Mouse (Mus musculus) hindbrain, embryonic 11.5 days (tissue): ENCODE data around the gene Hs6st3. TPM values are rescaled to one million over a fixed set of nuclear protein-coding genes. Genes with fewer than 3 reads are reported as not detected.

ENCODE experiments used
- ATAC-seq: fragments of 200-750 bp; cut with Nextera tagmentation; 2 replicates; pipeline ENCODE4 v1.8.0; 2017; ENCODE audit warnings: mild to moderate bottlenecking, moderate TSS enrichment, moderate library complexity; ENCODE audit not compliant: low FRiP score
- DNase-seq: peaks from one replicate; pipeline ENCODE4 v3.0.0-alpha.2; 2015; ENCODE audit warnings: low spot score
- H3K27ac ChIP-seq: fragments of 300-500 bp; sonication (generic); 2 replicates; pipeline ENCODE4 v1.5.1; 2014; ENCODE audit warnings: mild to moderate bottlenecking, low read depth, low read length
- H3K27me3 ChIP-seq: fragments of 300-500 bp; sonication (generic); 2 replicates; pipeline ENCODE4 v1.6.1; 2014; ENCODE audit warnings: mild to moderate bottlenecking, low read length, moderate library complexity, mixed read lengths; ENCODE audit not compliant: control insufficient read depth, insufficient read depth
- H3K36me3 ChIP-seq: fragments of 300-500 bp; sonication (generic); 2 replicates; pipeline ENCODE4 v1.6.1; 2014; ENCODE audit warnings: mild to moderate bottlenecking, low read length, moderate library complexity, mixed read lengths; ENCODE audit not compliant: control insufficient read depth, insufficient read depth
- H3K4me1 ChIP-seq: fragments of 300-500 bp; sonication (generic); replicated peaks from 2 replicates; pipeline ENCODE4 v1.6.1; 2014; ENCODE audit warnings: low read length, mixed read lengths; ENCODE audit not compliant: control insufficient read depth, insufficient read depth
- H3K4me2 ChIP-seq: fragments of 300-500 bp; sonication (generic); replicated peaks from 2 replicates; pipeline ENCODE4 v1.6.1; 2014; ENCODE audit warnings: mild to moderate bottlenecking, low read depth, low read length
- H3K4me3 ChIP-seq: fragments of 300-500 bp; sonication (generic); 2 replicates; pipeline ENCODE4 v1.5.1; 2014; ENCODE audit warnings: low read depth, low read length
- H3K9ac ChIP-seq: fragments of 300-500 bp; sonication (generic); 2 replicates; pipeline ENCODE4 v1.6.1; 2014; ENCODE audit warnings: low read depth, low read length
- H3K9me3 ChIP-seq: fragments of 300-500 bp; sonication (generic); 2 replicates; pipeline ENCODE4 v1.6.1; 2016; ENCODE audit warnings: low read length; ENCODE audit not compliant: control insufficient read depth
- WGBS: fragments of 180-500 bp; shearing (Covaris S2); extraction: QIAGEN DNeasy Blood & Tissue Kit; methylation state at CpG from one replicate; pipeline ENCODE4 v1.1.7; 2014; 5-methylcytosine and 5-hydroxymethylcytosine counted together
- polyA plus RNA-seq: library from polyadenylated mRNA; unstranded; fragments of >200 nt; fragmentation: Nextera tagmentation; extraction: Ambion mirVana; gene quantifications from 2 replicates; pipeline ENCODE4 v1.2.1, GENCODE M21; 2014

The Hs6st3 gene
- polyA plus RNA-seq, 1 experiment from 2014 or later = 0.57 TPM

DNA sequence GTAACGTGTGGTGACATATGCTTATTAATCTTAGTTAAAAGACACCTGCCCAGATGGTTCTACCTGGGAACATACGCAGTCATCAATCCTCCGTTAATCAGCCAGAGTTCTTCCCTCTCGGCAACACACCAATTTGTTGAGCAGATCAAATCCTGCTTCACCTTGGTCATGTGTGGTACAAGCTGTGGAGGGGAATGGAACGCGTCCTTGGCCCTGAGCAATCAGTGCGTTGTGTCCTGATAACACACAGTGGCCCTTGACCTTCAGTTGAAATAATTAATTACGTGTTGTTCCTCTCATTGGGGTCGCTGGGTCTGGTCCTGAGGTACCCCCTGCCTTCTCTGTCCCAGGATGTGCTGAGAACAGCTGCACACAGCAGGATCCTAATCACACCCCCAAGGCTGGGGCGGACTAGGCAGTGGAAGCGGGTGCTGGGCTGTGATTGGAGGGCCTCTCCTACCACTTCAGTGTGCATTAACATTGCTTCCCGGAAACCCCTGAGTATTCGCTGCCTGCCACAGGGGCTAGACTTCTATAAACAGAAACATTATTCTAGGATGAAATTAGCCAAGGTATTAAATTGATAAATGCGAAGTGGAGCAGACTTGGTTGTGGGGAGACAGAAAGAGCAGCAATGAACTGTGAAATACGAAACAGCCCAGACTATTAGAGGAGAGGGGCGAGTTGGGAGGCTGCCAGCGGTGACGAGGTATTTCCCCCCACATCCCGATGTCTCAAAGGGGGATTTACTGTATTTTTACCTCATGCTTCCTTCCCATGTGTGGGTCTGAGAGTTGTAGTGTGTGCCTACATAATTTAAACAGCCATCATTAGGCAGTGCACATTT lies 693.2 kb downstream of the Hs6st3 start:
- H3K9me3 ChIP-seq = no peaks in the 10 kb centered on the region
- H3K4me1 ChIP-seq = no peaks in the 10 kb centered on the region
- no peak overlapping the region for H3K9ac ChIP-seq
- DNase-seq (peak; percentile 25), ATAC-seq (peak; percentile 88)
- H3K27me3 ChIP-seq = no peaks in the 10 kb centered on the region
- no peak overlapping the region for H3K4me3 ChIP-seq
- H3K36me3 ChIP-seq = no peaks in the 10 kb centered on the region
- no peak overlapping the region for H3K27ac ChIP-seq
- no peak overlapping the region for H3K4me2 ChIP-seq
- WGBS = 43% methylated on average over 19 of the region's 19 CpGs

DNA sequence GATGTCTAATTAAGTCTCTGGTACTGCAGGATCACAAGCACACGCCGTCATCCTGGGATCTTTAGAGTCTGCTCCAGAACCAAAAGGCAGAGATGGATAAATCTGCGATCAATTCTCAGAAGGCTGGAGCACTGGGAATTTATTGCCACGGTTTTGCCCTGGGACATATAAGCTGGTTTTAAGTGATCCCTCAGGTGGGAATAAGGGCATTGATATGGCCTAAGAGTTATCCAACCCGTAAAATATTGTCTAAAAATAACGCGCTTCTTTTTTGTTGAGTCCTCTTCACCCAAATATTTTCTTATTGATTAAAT lies 693.8 kb downstream of the Hs6st3 start:
- no peak overlapping the region for H3K9ac ChIP-seq
- no peak overlapping the region for H3K4me2 ChIP-seq
- no peak overlapping the region for H3K27ac ChIP-seq
- H3K27me3 ChIP-seq = no peaks in the 10 kb centered on the region
- H3K4me1 ChIP-seq = no peaks in the 10 kb centered on the region
- H3K36me3 ChIP-seq = no peaks in the 10 kb centered on the region
- WGBS = 76% methylated on average over 7 of the region's 7 CpGs
- ATAC-seq (no peak), DNase-seq (no peak)
- H3K9me3 ChIP-seq = no peaks in the 10 kb centered on the region
- H3K4me3 ChIP-seq = no peak overlapping the region

DNA sequence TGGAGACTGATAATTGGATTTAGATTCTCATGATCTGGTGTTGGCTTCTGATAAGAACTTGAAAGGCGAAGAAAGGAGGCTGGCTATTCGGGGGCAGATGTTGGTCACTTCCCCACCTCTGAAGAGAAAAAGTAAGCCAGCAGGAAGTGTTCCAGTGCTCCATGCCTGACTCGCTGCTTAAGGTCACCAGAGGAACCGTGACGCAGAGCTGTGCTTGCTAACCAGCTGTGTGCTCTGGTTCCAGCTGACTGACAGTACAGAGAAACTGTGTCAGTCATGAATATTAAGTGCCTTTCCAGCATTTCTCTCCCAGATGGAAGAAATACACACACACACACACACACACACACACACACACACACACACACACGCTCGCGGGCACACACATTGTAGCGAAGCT lies 694.8 kb downstream of the Hs6st3 start:
- Histone ChIP-seq H3K4me2 (no peak overlapping the region), H3K9me3 (no peaks in the 10 kb centered on the region), H3K4me1 (no peaks in the 10 kb centered on the region), H3K9ac (no peak overlapping the region), H3K4me3 (no peak overlapping the region), H3K27me3 (no peaks in the 10 kb centered on the region), H3K27ac (no peak overlapping the region), H3K36me3 (no peaks in the 10 kb centered on the region)
- DNase-seq (no peak), ATAC-seq (peak; percentile 70)
- WGBS = 52% methylated on average over 9 of the region's 9 CpGs

DNA sequence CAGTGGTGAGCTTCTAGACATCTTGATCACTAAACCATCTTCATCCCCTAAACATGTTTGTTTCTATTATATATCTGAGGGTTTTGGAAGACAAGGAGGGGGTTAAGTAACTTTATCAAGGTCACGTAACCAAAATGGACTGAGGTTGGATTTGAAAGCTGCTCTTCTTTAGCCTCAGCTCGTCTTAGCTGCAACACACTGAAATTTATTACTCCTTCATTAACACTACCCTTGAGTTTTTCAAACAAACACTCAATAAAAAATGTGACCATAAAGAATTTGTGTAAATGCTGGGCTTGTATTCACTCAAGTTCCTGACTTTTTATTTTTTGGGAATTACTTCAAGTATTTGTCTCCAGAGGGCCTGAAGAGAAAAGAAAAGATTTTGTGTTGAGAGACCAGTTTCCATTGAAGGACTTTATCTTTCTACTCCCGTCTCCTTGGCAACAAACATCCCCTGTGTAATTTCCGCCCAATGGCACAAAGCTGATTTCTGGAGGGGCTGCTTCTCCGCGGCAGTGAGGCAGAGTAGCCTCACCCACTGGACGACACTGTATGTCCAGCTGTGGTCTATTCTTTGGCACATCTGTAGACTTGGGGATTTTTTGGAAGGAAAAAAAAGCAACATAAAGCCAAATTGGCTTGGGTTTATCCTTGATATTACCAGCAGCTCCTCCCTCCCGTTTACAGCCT lies 696.0 kb downstream of the Hs6st3 start:
- 55% methylated on average over 8 of the region's 8 CpGs for WGBS
- no peaks in the 10 kb centered on the region for H3K36me3 ChIP-seq
- no peaks in the 10 kb centered on the region for H3K9me3 ChIP-seq
- no peak overlapping the region for H3K4me2 ChIP-seq
- ATAC-seq = no peak
- no peak for DNase-seq
- H3K27me3 ChIP-seq = no peaks in the 10 kb centered on the region
- H3K9ac ChIP-seq = no peak overlapping the region
- H3K4me3 ChIP-seq = no peak overlapping the region
- H3K27ac ChIP-seq = no peak overlapping the region
- no peaks in the 10 kb centered on the region for H3K4me1 ChIP-seq

DNA sequence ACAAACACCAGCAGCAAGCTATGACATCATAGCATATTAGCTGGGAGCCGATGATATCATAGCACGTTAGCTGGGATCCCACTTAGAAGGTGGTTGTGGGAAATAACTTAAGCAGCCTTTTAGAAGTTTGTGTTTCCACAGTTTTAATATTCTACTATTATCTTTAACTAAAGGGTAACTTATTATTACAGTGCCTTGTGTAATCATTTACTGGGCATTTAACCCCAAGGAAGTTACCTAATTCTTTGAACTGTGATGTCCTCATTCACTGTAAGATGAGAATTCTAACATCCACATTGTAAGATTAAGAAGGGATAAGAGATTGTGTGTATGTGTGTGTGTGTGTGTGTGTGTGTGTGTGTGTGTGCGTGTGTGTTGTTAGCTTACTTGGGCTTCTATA lies 697.9 kb downstream of the Hs6st3 start:
- Histone ChIP-seq H3K36me3 (no peaks in the 10 kb centered on the region), H3K27me3 (no peaks in the 10 kb centered on the region), H3K9me3 (no peaks in the 10 kb centered on the region), H3K9ac (no peak overlapping the region), H3K27ac (no peak overlapping the region), H3K4me2 (no peak overlapping the region), H3K4me1 (no peaks in the 10 kb centered on the region), H3K4me3 (no peak overlapping the region)
- 94% methylated on average over 3 of the region's 3 CpGs for WGBS
- ATAC-seq (no peak), DNase-seq (no peak)

DNA sequence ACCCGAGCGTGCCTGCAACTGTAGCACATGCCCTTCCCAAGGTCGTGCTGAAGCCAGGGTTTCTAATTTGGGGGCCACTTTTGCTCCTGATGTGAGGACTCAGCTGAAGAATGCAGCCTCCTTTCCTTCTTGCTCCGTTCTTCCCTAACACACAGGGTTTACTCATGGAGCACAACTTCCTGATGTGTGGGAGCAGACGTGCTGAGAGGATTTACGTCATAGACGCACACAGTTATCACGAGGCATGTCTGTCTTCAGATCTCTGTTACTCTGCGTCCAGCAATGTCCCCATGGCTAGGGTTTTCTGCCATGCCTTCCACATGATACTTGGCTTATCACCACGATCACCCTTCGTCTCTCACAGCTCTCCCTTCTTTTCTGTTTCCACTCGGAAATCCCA lies 709.4 kb downstream of the Hs6st3 start:
- Histone ChIP-seq H3K27me3 (no peaks in the 10 kb centered on the region), H3K4me1 (no peaks in the 10 kb centered on the region), H3K9ac (no peak overlapping the region), H3K27ac (no peak overlapping the region), H3K4me3 (no peak overlapping the region), H3K4me2 (no peak overlapping the region), H3K36me3 (no peaks in the 10 kb centered on the region), H3K9me3 (no peaks in the 10 kb centered on the region)
- no peak for DNase-seq
- no peak for ATAC-seq
- WGBS = 81% methylated on average over 12 of the region's 12 CpGs

DNA sequence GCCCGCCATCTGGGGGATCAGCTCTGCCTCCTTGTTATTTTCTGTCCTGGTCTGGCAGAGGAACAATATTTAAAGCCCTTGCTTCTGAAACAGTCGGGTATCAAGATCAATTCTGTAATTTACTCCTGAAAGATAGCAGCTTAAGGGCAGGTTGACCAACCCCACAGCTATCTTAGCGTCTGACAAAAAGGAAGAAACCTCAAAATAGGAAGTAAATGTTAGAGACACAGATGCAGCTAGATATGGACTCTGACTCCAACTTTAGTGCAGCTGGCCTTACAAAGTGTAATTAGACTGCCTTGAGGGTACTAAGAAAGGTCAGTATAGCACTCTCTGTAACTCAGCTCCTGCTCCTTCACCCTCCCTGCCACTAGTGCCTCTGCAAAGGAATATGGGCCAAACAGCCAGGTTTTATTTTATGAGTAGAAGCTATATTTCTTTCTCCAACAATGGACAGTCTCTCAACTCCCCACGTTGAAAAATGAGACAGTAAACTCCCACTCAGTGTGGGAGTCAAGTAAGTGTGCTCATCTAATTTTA lies 710.7 kb downstream of the Hs6st3 start:
- H3K36me3 ChIP-seq = no peaks in the 10 kb centered on the region
- DNase-seq (no peak), ATAC-seq (no peak)
- H3K9me3 ChIP-seq = no peaks in the 10 kb centered on the region
- H3K27me3 ChIP-seq = no peaks in the 10 kb centered on the region
- WGBS = 78% methylated on average over 4 of the region's 4 CpGs
- no peak overlapping the region for H3K9ac ChIP-seq
- no peak overlapping the region for H3K4me2 ChIP-seq
- no peaks in the 10 kb centered on the region for H3K4me1 ChIP-seq
- H3K27ac ChIP-seq = no peak overlapping the region
- no peak overlapping the region for H3K4me3 ChIP-seq

DNA sequence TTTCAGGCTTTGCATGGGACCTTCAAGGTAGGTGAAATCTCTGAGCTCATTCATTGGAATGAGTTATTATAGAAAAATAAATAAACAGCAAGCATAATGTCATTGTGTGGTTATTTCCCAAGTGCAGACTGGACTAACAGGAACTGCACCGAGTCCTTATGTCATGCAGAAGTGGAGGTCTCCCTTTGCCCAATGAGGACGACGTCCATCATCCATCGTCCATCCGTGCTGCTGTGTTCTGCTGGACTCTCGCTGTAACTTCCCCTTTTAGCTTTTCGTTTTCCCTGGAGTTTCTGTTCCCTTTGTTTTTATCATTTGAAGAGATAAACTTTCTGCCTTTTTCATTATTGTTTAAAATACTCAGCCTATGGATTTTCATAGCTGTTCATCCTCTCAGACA lies 711.2 kb downstream of the Hs6st3 start:
- Histone ChIP-seq H3K4me3 (no peak overlapping the region), H3K27me3 (no peaks in the 10 kb centered on the region), H3K27ac (no peak overlapping the region), H3K36me3 (no peaks in the 10 kb centered on the region), H3K9ac (no peak overlapping the region), H3K4me2 (no peak overlapping the region), H3K4me1 (no peaks in the 10 kb centered on the region), H3K9me3 (no peaks in the 10 kb centered on the region)
- ATAC-seq (no peak), DNase-seq (no peak)
- 88% methylated on average over 7 of the region's 7 CpGs for WGBS

DNA sequence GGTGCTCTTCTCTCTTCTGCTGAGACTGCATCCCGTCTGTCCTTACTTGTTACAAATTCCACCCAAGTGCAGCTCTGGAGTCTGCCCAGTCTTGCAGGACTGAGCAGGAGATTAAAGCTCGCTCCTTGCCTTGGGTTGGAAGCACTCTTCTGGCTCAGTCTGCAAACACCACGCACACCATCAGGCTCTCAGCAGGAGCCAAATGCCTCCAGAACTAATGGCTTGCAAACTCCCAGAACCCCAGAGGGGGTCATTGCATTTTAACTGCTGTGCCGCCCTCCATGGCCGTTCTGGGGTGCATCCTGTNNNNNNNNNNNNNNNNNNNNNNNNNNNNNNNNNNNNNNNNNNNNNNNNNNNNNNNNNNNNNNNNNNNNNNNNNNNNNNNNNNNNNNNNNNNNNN lies 714.0 kb downstream of the Hs6st3 start:
- no peaks in the 10 kb centered on the region for H3K27me3 ChIP-seq
- H3K4me1 ChIP-seq = no peaks in the 10 kb centered on the region
- H3K9ac ChIP-seq = no peak overlapping the region
- H3K4me3 ChIP-seq = no peak overlapping the region
- 8% methylated on average over 5 of the region's 5 CpGs for WGBS
- ATAC-seq = no peak
- no peak overlapping the region for H3K27ac ChIP-seq
- no peaks in the 10 kb centered on the region for H3K9me3 ChIP-seq
- no peaks in the 10 kb centered on the region for H3K36me3 ChIP-seq
- no peak for DNase-seq
- no peak overlapping the region for H3K4me2 ChIP-seq
